Mouse (Mus musculus): ENCODE measurements around the gene Sh3pxd2a.

Gene Sh3pxd2a

GRCm38 (mm10) chr19:47367271-47367879, 96.8 kb downstream of the Sh3pxd2a start:
- no peak for DNase-seq

- DNase-seq, result no peak
Observed at GRCm38 (mm10) chr19:47366576-47366975, 97.6 kb downstream of the Sh3pxd2a start.

- DNase-seq, result no peak
Observed at GRCm38 (mm10) chr19:47363086-47363668, 101.0 kb downstream of the Sh3pxd2a start.

GRCm38 (mm10) chr19:47360921-47361320, 103.3 kb downstream of the Sh3pxd2a start:
- DNase-seq, result no peak

- DNase-seq, result no peak
Observed at GRCm38 (mm10) chr19:47360017-47360416, 104.2 kb downstream of the Sh3pxd2a start.

GRCm38 (mm10) chr19:47359166-47359931, 104.9 kb downstream of the Sh3pxd2a start:
- DNase-seq, result peak; percentile 68

- no peak for DNase-seq
Observed at GRCm38 (mm10) chr19:47357297-47357696, 106.9 kb downstream of the Sh3pxd2a start.

GRCm38 (mm10) chr19:47356188-47356857, 107.9 kb downstream of the Sh3pxd2a start:
- peak; percentile 89 for DNase-seq

- DNase-seq, result no peak
Observed at GRCm38 (mm10) chr19:47354456-47354855, 109.7 kb downstream of the Sh3pxd2a start.

- DNase-seq, result no peak
Observed at GRCm38 (mm10) chr19:47349043-47349442, 115.2 kb downstream of the Sh3pxd2a start.

- no peak for DNase-seq
Observed at GRCm38 (mm10) chr19:47348395-47349016, 115.7 kb downstream of the Sh3pxd2a start.

GRCm38 (mm10) chr19:47347021-47347643, 117.1 kb downstream of the Sh3pxd2a start:
- no peak for DNase-seq

- DNase-seq, result no peak
Observed at GRCm38 (mm10) chr19:47346606-47347005, 117.6 kb downstream of the Sh3pxd2a start.

- DNase-seq, result no peak
Observed at GRCm38 (mm10) chr19:47345851-47346568, 118.2 kb downstream of the Sh3pxd2a start.

- peak; percentile 64 for DNase-seq
Observed at GRCm38 (mm10) chr19:47343422-47343821, 120.8 kb downstream of the Sh3pxd2a start.

GRCm38 (mm10) chr19:47339165-47339564, 125.0 kb downstream of the Sh3pxd2a start:
- DNase-seq, result peak; percentile 83

GRCm38 (mm10) chr19:47338396-47339164, 125.6 kb downstream of the Sh3pxd2a start:
- no peak for DNase-seq

GRCm38 (mm10) chr19:47337743-47338142, 126.5 kb downstream of the Sh3pxd2a start:
- peak; percentile 95 for DNase-seq

- no peak for DNase-seq
Observed at GRCm38 (mm10) chr19:47337191-47337590, 127.0 kb downstream of the Sh3pxd2a start.

- DNase-seq, result no peak
Observed at GRCm38 (mm10) chr19:47335262-47335661, 128.9 kb downstream of the Sh3pxd2a start.

- no peak for DNase-seq
Observed at GRCm38 (mm10) chr19:47334713-47335112, 129.5 kb downstream of the Sh3pxd2a start.
